Mouse (Mus musculus) inflammation-experienced regulatory T-cells, adult 6 months (primary cell): ENCODE data around the gene Tepsin. TPM values are rescaled to one million over a fixed set of nuclear protein-coding genes. Genes with fewer than 3 reads are reported as not detected.

Experiments used
- ATAC-seq: one replicate; pipeline ENCODE4 v1.8.0; 2017
- polyA plus RNA-seq, 3 experiments: library from polyadenylated mRNA; unstranded; fragments of 100-300 nt; shearing (Covaris generic); gene quantifications; one replicate each; pipeline ENCODE4 v1.2.1; 2017

The Tepsin gene
- polyA plus RNA-seq: 10 to 100 TPM in 1 of 3 experiments, 1 to 10 TPM in 2; 8.1 to 12.5 (median 9.3) TPM

- ATAC-seq: peak; percentile 99
Observed at GRCm38 (mm10) chr11:120098588-120099511, at the start of gene Tepsin, which contains the start of gene Ndufaf8. Tepsin (minus strand) TSS chr11:120098731. Ndufaf8 (plus strand) TSS chr11:120098928.

- no peak for ATAC-seq
Observed at GRCm38 (mm10) chr11:120143708-120144497, 45.4 kb upstream of the Tepsin start.

- peak; percentile 95 for ATAC-seq
Observed at GRCm38 (mm10) chr11:120142601-120143051, 44.1 kb upstream of the Tepsin start.

- no peak for ATAC-seq
Observed at GRCm38 (mm10) chr11:120140255-120140654, 41.7 kb upstream of the Tepsin start.

GRCm38 (mm10) chr11:120139309-120139731 lies 40.8 kb upstream of the Tepsin start:
- peak; percentile 38 for ATAC-seq

GRCm38 (mm10) chr11:120137625-120138004 lies 39.1 kb upstream of the Tepsin start:
- no peak for ATAC-seq

GRCm38 (mm10) chr11:120136796-120137624 lies 38.5 kb upstream of the Tepsin start:
- no peak for ATAC-seq

GRCm38 (mm10) chr11:120136195-120136594 lies 37.7 kb upstream of the Tepsin start:
- no peak for ATAC-seq

- no peak for ATAC-seq
Observed at GRCm38 (mm10) chr11:120134847-120135530, 36.5 kb upstream of the Tepsin start.

- no peak for ATAC-seq
Observed at GRCm38 (mm10) chr11:120134148-120134547, 35.6 kb upstream of the Tepsin start.

- ATAC-seq: no peak
Observed at GRCm38 (mm10) chr11:120129281-120129680, 30.8 kb upstream of the Tepsin start.

GRCm38 (mm10) chr11:120126845-120127244 lies 28.3 kb upstream of the Tepsin start:
- ATAC-seq: no peak

- no peak for ATAC-seq
Observed at GRCm38 (mm10) chr11:120122126-120122525, 23.6 kb upstream of the Tepsin start.

- no peak for ATAC-seq
Observed at GRCm38 (mm10) chr11:120120642-120121420, 22.3 kb upstream of the Tepsin start.

GRCm38 (mm10) chr11:120119936-120120541 lies 21.5 kb upstream of the Tepsin start:
- ATAC-seq: no peak

GRCm38 (mm10) chr11:120119108-120119507 lies 20.6 kb upstream of the Tepsin start:
- ATAC-seq: no peak

- ATAC-seq: no peak
Observed at GRCm38 (mm10) chr11:120117626-120118025, 19.1 kb upstream of the Tepsin start.

- ATAC-seq: no peak
Observed at GRCm38 (mm10) chr11:120114488-120115215, 16.1 kb upstream of the Tepsin start.

GRCm38 (mm10) chr11:120112136-120112535 lies 13.6 kb upstream of the Tepsin start:
- no peak for ATAC-seq

GRCm38 (mm10) chr11:120111033-120111432 lies 12.5 kb upstream of the Tepsin start:
- ATAC-seq: peak; percentile 48
